Mouse (Mus musculus) testis, adult 2 months (tissue): ENCODE results near the gene Bnip1. TPM values are rescaled to one million over a fixed set of nuclear protein-coding genes. Genes with fewer than 3 reads are reported as not detected.
A peak's percentile ranks its signal among the peaks of the same experiment; 100 is the strongest.

Experiments
- H3K27ac ChIP-seq: fragments of 200-500 bp; 2 replicates; pipeline ENCODE4 v1.5.1; 2012; ENCODE audit warnings: low read depth, low read length; ENCODE audit not compliant: control insufficient read depth, insufficient read depth
- H3K27me3 ChIP-seq: fragments of 200-500 bp; 2 replicates; pipeline ENCODE4 v1.6.1; 2012; ENCODE audit warnings: mild to moderate bottlenecking, low read length, moderate library complexity; ENCODE audit not compliant: control insufficient read depth, insufficient read depth
- H3K36me3 ChIP-seq: fragments of 200-500 bp; 2 replicates; pipeline ENCODE4 v1.6.1; 2012; ENCODE audit warnings: mild to moderate bottlenecking, low read length; ENCODE audit not compliant: control insufficient read depth, insufficient read depth
- H3K4me1 ChIP-seq: fragments of 200-500 bp; 2 replicates; pipeline ENCODE4 v1.6.1; 2012; ENCODE audit warnings: low read length; ENCODE audit not compliant: control insufficient read depth, insufficient read depth
- H3K4me3 ChIP-seq: fragments of 200-500 bp; 2 replicates; pipeline ENCODE4 v1.5.1; 2012; ENCODE audit warnings: low read depth, mild to moderate bottlenecking, low read length, moderate library complexity, mixed read lengths; ENCODE audit not compliant: control insufficient read depth
- CTCF ChIP-seq: fragments of 200-500 bp; IDR thresholded peaks from 2 replicates; pipeline ENCODE4 v1.5.1; 2012; ENCODE audit warnings: low read depth, mild to moderate bottlenecking, inconsistent platforms, low read length, moderate library complexity; ENCODE audit not compliant: control insufficient read depth, insufficient read depth, insufficient replicate concordance
- POLR2A ChIP-seq: fragments of 200-500 bp; IDR thresholded peaks from 2 replicates; pipeline ENCODE4 v1.6.1; 2012; ENCODE audit warnings: low read depth, mild to moderate bottlenecking, inconsistent platforms, low read length, moderate library complexity; ENCODE audit not compliant: control insufficient read depth
- polyA plus RNA-seq: library from polyadenylated mRNA; depleted of rRNA; stranded (reverse); fragments of >200 nt; gene quantifications from 2 replicates; pipeline ENCODE4 v1.2.3, GENCODE M21; 2012

Bnip1 gene
- polyA plus RNA-seq, 1 experiment: 25.1 TPM

DNA sequence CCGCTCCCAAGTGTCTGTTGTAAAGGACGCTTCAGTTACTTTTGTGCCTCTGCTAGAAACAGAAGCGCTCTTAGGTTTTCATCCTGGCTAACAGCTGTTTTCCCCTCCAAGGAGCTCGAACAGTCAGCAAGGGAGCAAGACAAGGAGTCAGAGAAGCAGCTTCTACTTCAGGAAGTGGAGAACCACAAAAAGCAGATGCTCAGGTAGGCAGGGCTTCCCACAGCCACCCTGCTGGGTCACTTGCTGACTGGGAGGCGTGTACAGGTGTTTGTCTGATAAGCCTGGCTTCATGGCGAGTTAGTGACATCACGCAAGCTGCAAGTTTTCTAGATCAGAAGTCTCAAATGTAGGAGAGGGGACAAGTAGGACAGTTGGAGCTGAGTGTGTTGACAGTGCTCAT lies 5.7 kb downstream of the Bnip1 start:
- Histone ChIP-seq H3K36me3 (peaks cover 2% of the 10 kb centered on the region), H3K4me1 (peaks cover 2% of the 10 kb centered on the region), H3K27ac (no peak overlapping the region), H3K27me3 (no peaks in the 10 kb centered on the region), H3K4me3 (no peak overlapping the region)
- no peak for TF ChIP-seq POLR2A
- TF ChIP-seq CTCF: no peak

DNA sequence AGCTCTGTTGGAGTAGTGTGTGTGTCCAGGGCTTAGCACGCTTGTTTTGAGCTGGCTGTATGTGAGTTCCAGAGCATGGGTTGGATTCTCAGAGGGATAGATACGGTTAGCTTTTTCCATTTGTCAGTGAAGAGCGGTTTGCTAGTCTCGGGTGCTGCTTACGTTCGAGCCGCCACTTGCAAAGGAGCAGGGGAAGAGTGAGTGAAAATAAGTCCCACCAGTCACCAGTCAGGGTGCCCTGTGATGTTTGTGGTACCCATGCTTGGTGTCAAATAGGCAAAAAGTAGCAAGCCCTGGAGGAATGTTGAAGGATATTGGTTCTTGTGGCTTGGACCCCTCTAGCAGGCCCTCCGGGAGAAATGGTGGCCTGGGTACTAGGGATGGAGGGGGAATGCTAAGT lies 8.1 kb downstream of the Bnip1 start:
- H3K36me3 ChIP-seq: peaks cover 2% of the 10 kb centered on the region
- no peak overlapping the region for H3K4me3 ChIP-seq
- no peak overlapping the region for H3K27ac ChIP-seq
- no peaks in the 10 kb centered on the region for H3K27me3 ChIP-seq
- no peaks in the 10 kb centered on the region for H3K4me1 ChIP-seq
- TF ChIP-seq CTCF: no peak
- TF ChIP-seq POLR2A: no peak

- Histone ChIP-seq H3K27ac (no peak overlapping the region), H3K4me3 (no peak overlapping the region), H3K36me3 (peaks cover 2% of the 10 kb centered on the region), H3K4me1 (no peaks in the 10 kb centered on the region), H3K27me3 (no peaks in the 10 kb centered on the region)
- no peak for TF ChIP-seq POLR2A
Observed at GRCm38 (mm10) chr17:26789460-26790268, 8.8 kb downstream of the Bnip1 start.

GRCm38 (mm10) chr17:26790269-26791214 lies 9.7 kb downstream of the Bnip1 start:
- no peaks in the 10 kb centered on the region for H3K4me1 ChIP-seq
- H3K27ac ChIP-seq: no peak overlapping the region
- H3K4me3 ChIP-seq: no peak overlapping the region
- H3K27me3 ChIP-seq: no peaks in the 10 kb centered on the region
- H3K36me3 ChIP-seq: peaks cover under 1% of the 10 kb centered on the region
- TF ChIP-seq CTCF (no peak), POLR2A (no peak)

GRCm38 (mm10) chr17:26791580-26791979 lies 10.7 kb downstream of the Bnip1 start:
- Histone ChIP-seq H3K4me1 (no peaks in the 10 kb centered on the region), H3K27ac (peak overlapping the region; percentile 39; the same call in 1 of the 2 replicates), H3K36me3 (no peaks in the 10 kb centered on the region; the same call in none of the 2 replicates), H3K27me3 (no peaks in the 10 kb centered on the region), H3K4me3 (no peak overlapping the region)
- TF ChIP-seq POLR2A: no peak
- no peak for TF ChIP-seq CTCF

DNA sequence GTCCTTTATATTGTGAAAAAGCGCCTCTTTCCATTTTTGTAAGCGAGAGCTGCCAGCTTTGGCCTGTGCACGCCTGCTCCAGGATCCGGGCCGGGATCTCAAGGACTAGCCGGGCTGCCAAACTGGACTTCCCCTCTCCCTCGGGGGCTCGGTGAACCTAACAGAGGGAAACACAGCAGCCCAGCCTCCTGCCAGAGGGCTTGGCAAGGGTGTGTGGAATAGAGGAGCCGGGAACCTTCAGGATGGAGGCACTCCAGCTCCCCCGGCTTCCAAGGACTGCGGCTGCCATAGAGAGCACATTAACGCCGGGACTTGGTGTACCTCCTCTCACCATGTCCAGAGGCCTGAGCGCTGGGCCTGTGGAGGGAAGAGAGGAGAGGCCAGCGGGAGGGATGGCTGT lies 11.2 kb downstream of the Bnip1 start:
- Histone ChIP-seq H3K27me3 (no peaks in the 10 kb centered on the region), H3K4me1 (no peaks in the 10 kb centered on the region), H3K27ac (peak overlapping the region; percentile 39; the same call in 1 of the 2 replicates), H3K4me3 (no peak overlapping the region), H3K36me3 (no peaks in the 10 kb centered on the region; the same call in none of the 2 replicates)
- no peak for TF ChIP-seq POLR2A
- TF ChIP-seq CTCF: no peak
